Mouse (Mus musculus) cerebellum, postnatal 25 days (tissue): ENCODE measurements around the gene Iqgap1.

ENCODE experiments used
- DNase-seq, 2 experiments: peaks; one replicate each; pipeline ENCODE4 v3.0.0; 2021; ENCODE audit warnings: mixed read lengths in 2 of 2

Iqgap1 gene

DNA sequence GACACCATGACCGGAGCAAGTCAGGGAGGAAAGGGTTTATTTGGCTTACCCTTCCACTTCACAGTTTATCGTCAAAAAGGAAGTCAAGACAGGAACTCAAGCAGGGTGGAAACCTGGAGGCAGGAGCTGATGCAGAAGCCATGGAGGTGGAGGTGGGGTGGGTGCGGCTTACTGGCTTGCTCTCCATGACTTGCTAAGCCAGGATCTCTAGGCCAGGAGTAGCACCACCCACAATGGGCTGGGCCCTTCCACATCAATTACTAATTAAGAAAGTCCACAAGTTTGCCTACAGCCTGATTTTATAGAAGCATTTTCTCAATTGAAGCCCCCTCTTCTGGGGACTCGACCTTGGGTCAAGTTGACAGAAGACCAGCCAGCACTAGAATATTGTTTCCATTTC, 121.7 kb downstream of the Iqgap1 start:
- no peak for DNase-seq

DNA sequence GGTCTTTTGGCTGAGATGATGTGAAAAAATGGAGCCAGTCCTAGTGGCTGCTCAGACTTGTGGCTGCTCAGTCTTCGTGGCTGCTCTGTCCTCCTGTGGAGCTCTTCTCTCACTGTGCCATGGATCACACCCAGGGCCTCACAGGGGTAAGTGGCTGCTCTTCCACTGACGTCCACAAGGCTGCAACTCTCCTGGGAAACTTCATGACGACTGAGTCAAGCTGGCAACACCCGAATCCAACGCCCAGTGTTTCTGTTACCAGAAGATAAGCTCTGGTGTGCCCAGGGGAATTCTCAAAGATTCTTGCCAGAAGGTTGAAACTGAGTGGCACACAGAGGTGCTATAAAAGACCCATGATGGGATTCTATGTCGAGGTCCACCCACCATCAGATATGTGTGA, 123.3 kb downstream of the Iqgap1 start:
- no peak for DNase-seq

DNA sequence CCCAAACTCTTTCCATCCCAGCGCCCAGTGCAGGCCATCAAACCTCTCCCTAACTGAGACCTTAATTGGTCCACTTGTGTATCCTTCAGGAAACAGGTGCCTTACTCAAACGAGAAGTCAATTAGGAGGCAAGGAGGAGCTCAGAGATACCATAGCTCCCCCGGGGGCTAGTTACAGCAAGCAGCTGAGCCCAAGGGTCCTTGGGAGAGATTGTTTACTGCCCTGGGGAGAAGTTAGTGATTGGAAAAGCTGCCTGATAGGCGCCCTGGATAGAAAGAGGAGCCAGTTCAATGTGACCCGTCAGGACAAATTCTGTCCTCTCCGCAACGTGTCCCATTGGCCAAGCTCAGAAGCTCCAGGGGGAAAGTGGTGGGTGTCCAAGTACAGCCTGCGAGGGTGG, 126.1 kb downstream of the Iqgap1 start:
- no peak for DNase-seq

DNA sequence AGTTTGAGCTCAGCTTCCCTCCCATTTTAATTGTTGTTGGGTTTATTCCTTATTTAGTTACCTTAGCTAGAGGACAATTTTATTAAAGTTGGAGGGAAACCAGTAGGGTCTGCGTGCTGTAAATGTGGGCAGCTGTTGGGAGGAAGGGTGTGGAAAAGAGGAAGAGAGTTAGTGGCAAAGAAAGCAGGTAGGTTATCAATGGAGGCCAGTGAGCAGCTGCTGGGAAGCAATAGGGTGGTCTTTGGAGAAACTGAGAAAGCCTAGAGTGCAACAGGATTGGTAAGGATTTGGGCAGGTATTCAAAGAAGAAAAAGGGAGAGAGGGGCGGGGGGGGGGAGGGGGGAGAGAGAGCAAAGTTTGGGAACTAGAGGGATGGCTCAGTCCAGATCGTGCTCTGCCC, 126.8 kb downstream of the Iqgap1 start:
- DNase-seq = no peak

DNA sequence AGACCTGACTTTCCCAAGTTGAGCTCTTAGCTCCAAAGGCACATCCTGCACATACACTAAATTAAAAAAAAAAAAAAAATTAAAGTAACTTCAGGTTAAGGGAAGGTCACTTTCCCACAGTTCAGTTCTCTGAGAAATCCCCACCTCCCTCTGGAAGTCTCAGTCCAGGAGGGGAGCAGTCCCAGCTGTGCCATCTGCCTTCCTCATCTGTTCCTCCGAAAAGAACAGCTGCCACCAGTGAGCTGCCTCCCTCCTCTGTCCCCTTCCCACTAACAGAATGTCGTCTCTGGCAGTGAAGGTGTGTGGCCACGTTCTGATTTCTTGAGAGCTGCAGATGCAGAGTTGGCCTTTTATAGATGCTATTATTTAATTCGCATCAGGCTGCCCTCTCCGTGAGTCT, 127.9 kb downstream of the Iqgap1 start:
- DNase-seq = no peak

DNA sequence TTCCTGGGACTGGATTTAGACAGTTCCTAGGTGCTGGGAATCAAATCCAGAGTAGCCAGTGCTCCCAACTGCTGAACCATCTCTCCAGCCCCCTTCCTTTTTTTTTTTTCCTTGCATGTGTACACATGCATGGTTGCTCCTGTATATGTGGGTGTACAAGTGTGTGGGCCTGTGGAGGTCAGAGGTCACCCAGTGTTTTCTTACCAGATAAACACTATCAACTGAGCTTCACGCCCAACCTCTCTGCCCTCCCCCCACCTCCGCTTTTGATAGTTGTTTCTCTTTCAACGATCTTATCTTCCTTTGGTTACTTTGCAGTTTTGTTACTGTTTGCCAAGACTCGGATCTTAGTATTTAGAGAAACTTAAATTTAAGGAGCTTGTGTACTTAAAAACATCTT, 128.9 kb downstream of the Iqgap1 start:
- no peak for DNase-seq

DNA sequence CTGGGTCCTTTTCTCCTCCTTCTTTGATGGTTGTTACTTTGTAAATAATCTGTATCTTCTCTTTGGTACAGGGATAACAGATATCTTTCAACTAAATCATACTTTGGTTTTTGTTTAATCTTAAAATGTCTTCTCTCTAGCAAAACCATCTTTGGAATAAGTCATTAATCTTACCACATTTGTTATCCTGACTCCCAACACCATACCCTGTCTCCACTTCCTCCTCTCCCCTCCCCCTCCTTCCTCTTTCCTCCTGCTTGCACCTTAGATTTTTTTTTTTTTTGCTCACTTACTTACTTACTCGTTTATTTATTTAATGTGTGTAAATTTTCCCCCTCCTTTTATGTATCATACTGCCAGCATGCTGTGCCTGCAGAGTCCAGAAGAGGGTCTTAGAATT, 129.4 kb downstream of the Iqgap1 start:
- DNase-seq = no peak

DNA sequence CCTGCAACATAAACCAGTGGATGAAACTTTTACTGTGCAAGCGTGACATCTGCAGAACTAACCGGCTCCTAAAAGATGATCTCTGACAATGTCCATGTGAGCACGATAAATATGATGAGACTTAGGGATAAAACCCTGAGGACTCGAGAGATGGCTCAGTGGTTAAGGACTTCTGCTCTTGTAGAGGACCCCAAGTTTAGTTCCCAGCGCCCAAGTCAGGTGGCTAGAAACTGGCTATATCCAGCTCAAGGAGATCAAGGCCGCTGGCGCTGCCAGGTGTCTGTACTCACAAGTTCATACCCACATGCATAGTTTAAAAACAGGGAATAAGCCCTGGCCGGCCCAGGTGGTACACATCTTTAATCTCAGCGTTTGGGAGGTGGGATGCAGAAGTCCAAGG, 133.3 kb downstream of the Iqgap1 start:
- no peak for DNase-seq

DNA sequence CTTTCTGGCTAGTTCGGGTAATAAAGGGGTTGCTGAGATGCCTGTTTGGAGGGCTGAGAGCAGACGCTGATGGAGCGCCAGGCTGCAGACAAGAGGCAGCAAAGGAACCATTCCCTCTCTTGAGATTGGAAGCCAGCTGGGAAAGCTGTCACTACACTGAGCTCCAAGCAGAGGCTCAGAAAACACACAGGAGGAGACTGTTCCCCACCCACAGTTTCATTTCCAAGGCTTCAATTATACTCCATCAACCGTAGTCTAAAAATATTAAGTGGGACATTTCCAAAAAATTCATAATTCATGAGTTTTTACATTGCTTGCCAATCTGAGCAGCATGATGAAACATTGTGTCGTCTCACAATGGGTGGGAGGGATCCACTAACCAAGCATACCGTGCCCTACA, 134.6 kb downstream of the Iqgap1 start:
- DNase-seq = no peak

DNA sequence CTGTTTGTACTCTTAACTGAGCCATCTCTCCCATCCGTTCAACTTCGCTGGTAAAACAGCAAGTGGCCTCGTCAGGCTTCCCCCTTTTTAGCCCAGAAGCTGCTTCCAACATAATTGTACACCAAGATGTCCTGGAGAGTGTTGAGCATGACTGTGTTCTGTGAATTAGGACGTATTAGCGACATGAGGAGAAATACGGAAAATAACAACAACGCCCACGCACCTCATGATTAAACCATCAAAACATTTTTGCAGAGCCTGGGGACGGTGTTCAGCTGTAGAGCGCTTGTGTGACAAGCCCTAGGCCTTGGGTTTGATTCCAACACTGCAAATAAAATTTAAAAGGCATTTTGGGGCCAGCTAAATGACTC, 136.6 kb downstream of the Iqgap1 start:
- DNase-seq = no peak

DNA sequence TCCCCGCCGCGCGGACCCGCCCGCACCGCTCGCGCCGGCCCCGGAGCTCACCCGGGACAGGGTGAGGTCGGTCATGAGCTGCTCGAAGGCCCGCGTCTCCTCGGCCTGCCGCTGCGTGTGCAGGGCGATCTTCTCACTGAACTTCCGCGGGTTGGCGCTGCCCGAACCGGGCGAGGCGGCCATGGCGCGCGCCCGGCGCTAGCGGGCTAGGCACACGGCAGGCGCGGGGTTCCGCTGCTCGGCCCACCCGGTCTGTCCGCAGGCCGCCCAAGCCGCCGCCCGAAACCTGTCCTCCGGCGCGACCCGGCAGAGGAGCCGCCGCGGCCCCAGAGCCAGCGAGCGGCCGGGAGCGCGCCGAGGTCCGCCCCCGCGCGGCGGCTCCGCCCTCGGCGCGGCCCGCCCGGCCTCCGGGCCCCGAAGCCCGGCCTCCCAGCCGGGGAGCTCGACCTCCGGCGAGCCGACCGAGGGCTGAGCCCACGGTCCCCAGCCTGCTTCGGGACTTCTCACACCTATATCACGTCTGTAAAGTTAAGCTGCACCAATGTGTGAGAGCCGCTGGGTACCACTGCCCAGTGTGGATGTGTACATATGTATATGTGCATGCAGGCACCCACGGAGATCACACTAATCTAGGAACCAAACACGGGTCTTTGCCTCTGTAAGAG, 137.1 kb downstream of the Iqgap1 start, which contains the start of gene Crtc3:
Gene Crtc3 (minus strand): TSS at position 322 of the 665 bp plus-strand sequence.
- peak; percentile 87 for DNase-seq

DNA sequence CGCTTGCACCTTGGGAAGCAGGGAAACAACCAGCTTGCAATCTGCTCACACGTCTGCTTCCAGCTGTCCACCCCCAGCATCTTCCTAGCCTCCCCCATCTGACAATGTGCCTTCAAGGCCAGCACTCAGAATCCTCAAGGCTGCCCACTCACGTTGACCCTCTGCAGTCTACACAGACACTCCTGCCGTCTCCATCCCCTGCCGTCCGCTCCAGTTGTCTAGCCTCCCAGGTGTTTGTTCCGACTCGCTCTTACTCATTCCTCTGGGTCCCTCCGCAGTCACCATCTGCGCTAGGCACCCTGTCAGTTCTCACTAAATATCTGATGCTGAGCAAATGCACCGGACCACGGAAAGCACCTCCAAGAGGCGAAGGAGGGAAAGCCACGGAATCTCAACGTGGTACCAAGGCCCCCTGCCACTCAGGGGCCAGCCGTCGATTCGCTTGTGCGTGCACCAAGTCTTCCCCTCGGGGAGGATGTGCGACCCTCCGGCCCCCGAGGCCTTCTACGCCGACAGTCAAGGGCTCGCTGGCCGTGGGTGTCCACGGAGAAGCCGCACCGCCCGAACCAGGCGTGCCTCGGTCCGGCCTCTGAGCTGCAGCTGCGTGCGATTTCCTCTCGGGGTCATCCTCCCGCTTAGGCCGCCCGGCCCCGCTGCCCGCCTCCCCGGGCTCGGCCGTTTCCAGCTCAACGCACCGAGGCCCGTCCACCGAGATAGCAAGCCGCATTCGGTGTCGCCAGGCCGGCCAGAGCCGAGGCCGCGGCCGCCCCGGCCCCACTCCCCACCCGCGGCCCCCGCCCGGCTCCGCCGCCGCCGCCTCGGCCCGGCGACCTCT, 137.8 kb downstream of the Iqgap1 start:
- DNase-seq = peak; percentile 77 to 83

DNA sequence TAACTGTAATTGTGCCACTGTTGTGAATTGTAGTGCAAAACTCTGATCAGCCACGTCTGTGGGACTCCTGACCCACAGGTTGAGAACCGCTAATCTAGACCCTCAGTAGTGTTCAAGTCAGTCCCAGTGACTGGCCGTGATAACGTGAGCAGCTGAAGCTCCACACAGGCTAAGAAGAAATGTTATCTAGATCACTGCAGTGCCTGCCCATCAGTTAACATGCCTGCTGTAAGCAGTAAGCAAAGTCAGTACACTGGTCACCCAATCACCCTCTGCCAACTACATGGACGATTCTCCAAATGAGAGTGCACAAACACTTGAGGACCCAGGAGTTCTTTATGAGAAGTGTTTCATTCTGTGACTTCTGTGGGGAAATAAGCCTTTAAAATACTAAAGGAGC, 140.1 kb downstream of the Iqgap1 start:
- no peak for DNase-seq

DNA sequence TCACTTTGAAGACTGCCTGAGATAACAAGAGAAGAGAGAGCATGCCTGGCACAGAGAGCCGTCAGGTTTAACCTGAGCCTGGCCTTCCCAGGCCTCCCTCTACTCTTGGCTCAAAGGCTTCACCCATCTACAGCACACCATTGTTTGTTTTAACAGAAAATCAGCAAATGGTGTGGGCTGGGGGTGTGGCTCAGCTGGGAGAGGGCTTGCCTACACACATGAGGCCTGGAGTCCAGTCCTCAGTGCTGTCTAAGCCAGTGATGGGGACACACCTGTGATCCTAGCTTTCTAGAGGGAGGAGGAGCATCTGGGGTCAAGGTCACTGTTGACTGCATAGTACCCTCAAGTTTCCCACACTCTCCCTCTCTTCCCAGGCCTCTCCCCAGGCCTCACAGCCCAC, 143.1 kb downstream of the Iqgap1 start:
- no peak for DNase-seq

DNA sequence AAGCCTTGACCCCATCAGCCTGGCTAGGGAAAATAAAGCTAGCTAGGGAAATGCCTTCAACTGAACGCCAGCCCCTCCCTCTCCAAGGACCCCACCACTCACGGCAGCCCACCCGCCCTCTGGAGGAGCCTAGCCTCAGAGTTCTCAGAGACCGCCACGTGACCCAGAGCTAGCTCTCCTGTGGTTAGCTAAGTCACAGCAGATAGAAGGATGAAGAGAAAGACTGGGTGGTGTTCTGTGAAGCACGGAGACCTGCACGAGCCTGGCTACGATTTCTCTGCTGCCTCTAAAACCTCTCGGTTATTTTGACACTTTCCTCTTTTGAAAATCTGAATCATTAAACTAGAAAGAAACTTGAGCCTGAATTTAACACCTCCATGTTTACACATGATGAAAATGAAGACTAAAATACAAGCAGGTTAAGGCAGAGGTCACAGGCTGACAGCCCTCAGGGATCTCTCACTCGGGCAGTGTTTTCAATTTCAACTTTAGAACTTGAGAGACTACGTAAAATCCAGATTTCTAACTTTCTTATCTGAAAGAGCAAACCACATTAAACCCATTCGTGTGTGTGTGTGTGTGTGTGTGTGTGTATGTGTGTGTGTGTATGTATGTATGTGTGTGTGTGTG, 145.4 kb downstream of the Iqgap1 start:
- DNase-seq = no peak

DNA sequence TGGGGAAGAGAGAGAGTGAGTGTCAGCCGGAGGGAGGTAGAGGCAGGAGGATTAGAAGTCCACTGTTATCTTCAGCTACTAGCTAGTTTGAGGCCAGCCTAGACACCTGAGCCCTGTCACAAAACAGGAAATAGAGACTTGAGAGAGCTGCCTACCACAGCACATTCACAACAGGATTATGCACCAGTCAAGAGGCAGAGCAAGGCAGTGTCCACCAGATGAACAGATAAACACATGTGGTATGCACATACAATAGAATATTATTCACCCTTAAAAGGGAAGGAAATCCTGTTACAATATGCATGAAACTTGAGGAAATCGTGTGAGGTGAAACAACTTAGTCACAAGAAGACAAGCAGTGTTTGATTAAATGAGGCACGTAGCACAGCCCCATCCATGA, 153.5 kb downstream of the Iqgap1 start:
- DNase-seq = no peak

DNA sequence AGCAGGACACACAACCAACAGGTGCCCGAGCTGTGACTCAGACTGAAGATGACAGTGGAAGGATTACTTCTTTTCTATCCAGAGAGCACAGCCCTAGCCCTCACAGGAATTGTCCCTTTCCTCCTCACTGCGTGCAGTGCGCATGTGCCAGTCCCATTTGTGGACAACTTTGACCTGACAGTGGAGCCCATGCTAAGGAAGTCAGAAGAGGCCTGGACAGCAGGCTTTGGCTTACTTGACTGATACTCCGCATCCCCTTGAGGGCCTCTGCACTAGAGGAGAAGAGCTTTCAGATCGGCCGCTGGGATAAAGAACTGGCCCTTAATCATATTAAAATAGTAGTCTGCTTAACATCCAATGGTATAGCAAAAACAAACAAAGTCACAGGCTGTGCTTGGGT, 154.9 kb downstream of the Iqgap1 start:
- no peak for DNase-seq

DNA sequence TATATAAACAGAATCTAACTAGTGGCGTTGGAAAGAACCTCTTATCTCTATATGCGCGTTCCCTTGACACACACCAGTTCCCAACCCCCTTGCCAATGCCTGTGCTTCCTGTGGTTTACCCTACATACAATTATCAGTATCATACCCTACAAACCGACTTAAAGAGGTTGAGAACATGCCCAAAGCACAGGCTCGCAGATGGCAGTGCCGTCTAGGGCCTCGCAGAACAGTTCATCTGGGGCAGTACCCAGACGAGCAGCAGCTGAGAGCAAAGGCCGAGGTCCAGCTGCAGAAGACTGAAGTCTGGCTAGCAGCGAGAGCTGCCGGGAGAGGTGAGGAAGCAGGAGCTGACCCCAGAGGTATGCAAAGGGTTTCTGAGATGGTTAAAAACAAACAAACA, 158.6 kb downstream of the Iqgap1 start:
- no peak for DNase-seq

DNA sequence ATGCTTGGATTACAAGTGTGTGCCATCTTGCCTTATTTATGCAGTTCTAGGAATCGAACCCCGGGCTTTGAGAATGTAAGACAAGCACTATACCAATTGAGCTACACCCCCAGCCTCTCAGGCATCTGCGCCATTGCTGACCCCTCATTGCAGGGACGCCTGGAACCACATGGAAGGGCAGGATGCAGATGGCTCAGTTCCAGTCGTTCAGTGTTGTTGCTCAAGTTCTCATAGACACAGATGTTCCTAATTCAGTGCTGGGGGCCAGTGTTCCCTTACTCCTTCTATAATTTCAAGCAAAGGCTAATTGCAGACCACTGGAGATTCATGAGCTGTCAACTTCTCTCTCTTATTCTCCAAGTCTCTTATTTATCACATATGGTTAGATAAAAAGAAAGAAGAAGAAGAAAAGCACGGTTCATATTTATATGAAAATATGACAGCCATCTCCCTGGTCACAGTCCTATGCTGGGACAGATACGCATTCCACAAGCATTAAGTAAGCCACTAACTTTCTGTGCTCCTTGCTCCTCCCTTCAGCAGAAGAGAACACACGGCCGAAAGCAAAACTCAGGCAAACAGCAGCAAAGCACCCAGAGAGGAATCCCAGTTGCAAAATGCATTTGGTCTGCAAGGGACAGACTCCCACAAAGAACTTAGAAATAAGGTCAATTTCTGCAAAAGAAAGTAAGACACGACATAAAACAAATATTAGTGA, 159.4 kb downstream of the Iqgap1 start:
- no peak for DNase-seq
